Mouse (Mus musculus): ENCODE measurements around the gene Fam198b.
"Not testable (repeated sequence)": the region's sequence is repeated elsewhere in the genome, so short reads cannot be mapped to it uniquely, and the experiment has no call there.

Fam198b gene

DNA sequence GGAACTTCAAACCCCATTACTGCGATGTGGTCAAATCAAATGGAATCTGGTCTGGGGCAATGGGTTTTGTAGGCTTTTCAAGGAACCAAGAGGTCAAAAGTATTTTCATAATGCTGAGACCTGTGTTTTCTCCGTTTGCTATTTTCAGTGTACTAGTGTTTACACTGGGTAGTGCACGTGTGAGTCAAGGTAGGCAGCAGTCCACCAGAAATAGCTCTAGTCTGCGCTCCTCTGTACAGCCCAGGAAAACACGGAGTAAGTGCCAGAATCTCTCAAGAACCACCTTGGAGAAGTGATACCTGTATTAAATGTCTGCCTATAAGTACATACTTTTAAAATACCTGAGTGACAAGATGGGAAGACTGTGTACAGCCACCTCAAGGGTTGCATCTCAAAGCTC, 44.1 kb downstream of the Fam198b start:
- DNase-seq, result no peak

- DNase-seq, result no peak
These were observed 45.9 kb downstream of the Fam198b start for GRCm38 (mm10) chr3:79930141-79930744.

- DNase-seq, result no peak
These were observed 51.9 kb downstream of the Fam198b start for GRCm38 (mm10) chr3:79936213-79936612.

DNA sequence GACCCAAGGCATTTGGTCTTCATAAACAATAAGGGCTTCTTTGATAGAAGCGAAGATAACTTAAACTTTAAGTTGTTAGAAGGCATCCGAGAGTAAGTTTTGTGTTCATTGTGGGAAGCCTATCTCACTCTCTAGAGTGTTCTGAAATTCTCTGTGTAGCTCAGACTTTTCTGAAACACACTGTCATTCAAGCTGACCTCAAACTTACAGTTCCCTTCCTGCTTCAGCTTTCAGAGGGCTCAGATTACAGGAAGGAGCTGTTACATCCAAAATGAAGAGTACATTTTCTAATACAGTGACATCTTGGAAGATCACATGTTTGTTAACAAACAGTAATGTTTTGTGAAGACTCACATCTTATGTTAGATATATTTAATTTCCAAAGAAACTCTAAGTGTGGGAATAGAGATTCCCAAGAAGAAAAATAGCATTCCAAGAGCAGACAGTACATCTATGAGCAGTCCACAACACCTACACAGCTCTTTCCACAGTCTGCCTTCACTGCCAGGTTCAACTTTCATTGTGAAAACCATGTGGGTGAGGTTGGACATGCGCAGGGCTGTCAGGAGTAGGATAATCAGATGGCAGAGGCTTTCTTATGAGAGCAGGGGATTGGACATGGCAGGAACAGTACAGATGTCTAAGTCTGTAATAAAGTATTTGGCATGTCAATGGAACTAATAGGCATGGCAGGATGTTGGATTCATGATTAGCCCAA, 52.6 kb downstream of the Fam198b start:
- no peak for DNase-seq

DNA sequence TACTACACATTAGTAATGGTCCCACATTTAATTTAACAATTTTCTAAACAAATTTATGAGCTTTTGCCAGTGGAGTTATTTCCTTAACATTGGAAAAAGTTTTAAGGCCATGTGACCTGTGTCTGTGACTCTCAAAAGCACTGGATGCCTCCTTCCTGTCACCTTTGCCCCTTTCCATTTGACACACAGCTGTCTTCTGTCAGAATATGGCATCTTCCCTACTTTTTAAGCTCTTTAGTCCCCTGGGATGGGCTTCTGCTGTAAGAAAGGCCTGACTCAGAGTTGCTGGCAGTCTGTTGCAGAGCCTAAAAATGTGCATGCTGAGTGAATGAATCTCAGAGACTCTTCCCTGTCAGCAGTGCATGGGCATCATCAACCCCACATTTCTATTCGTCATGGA, 63.4 kb downstream of the Fam198b start:
- DNase-seq, result no peak

- DNase-seq, result no peak
These were observed 63.8 kb downstream of the Fam198b start for GRCm38 (mm10) chr3:79948151-79948550.

DNA sequence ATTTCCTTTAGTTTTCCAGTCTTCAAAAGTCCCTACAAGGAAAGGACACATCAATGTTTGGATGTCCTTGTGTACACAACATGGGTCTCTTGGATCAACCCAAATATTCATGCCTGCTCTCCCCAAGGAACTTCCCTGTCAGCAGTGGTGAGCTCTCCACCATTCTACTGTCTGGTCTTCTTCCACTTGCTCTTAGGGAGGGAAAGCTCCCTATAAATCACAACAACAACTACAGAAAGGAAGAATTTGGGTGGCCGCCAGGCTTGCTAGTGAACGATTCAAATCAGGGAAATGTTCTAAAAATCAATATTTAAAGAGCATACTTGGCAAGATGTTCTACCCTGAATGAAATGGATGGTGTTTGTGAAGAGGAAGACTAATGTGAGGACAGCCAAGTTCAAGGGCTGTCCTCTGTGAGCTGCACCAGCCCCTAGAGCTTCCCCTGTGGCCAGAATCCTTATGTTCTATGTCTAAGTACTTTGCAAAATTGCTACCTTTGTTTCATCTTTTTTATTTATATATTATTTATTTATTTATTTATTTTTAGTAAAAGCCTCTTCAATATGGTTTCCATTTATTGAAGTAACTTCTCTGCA, 68.9 kb downstream of the Fam198b start:
- DNase-seq, result no peak

GRCm38 (mm10) chr3:79955262-79955661, 70.9 kb downstream of the Fam198b start:
- DNase-seq, result no peak

GRCm38 (mm10) chr3:79956792-79957191, 72.5 kb downstream of the Fam198b start:
- DNase-seq, result no peak

DNA sequence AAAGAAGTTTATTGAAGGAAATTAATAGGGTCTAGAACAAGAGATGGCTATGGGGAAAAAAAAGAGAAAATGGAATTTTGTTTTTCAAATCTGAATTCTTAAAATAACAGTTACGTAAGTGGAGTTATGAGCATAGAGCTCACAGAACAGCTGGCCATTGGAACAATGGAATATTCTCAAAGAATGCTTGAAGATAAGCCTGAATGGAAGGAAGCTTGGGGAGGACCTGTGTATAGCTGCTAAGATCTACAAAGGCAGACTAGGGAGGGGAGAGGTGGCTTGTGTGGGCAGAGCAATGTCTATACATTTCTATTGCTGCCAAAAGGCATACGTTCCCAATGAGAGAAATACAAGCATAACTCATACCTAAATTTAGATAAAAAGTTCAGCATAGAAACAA, 73.4 kb downstream of the Fam198b start:
- DNase-seq, result no peak

- no peak for DNase-seq
These were observed 82.4 kb downstream of the Fam198b start for GRCm38 (mm10) chr3:79966709-79967108.

DNA sequence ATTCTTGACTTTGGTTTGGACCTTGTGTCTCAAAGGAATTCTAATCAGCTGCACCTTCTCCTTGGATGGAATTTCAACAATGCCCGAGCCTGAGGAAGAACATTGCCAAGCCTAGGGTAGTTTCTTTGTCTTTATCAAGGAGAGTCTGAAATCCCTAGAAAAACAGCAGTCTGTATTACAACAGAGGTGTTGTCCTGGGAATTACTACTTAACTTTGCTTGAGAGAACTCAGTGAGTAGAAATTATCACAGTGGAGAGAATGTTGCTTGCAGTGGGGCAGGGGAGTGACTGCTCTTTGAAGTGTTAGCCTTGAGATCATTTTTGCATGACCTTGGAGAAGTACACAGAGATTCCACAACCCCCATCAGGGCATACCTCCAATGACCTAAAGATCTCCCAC, 83.0 kb downstream of the Fam198b start:
- DNase-seq, result no peak

DNA sequence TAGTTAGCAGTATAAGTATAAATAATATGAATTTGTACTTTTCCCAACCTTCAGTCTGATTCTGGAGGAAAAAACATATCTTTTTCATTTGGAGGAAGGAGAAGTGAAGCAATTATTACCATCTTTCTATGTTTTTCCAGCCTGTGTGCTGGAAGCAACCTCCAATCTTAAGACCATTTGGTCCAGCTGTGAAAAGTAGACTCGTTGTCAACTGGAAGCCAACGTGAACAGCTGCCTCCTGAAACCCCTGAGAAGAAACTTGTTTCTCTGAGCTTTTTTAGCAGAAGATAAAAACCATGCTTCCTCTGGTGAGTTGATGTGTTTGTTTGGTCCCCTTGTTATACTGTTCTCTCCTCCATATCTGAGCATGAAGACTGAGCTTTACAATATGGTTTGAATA, 84.1 kb downstream of the Fam198b start:
- no peak for DNase-seq

- DNase-seq, result not testable (repeated sequence)
These were observed 85.2 kb downstream of the Fam198b start for GRCm38 (mm10) chr3:79969536-79969935.

GRCm38 (mm10) chr3:79970070-79970469, 85.7 kb downstream of the Fam198b start:
- DNase-seq, result no peak

DNA sequence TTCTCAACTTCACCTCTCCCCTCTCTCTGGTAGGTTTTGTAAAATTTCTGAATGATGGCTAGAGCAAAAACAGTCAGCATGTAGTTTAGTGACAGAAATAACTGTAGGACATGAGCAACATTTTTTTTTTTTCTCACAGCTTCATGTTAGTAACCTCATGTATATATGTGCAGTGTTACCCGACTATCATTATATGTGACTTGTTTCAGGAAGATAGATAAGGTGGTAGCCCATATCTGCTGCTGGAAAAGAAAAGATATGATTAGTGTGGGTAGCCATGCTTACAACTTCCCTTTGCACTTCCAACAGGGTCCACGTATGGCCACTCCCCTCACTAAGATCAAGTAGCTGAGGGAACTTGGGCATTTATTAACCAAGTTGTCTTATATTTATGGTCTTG, 86.2 kb downstream of the Fam198b start:
- no peak for DNase-seq

DNA sequence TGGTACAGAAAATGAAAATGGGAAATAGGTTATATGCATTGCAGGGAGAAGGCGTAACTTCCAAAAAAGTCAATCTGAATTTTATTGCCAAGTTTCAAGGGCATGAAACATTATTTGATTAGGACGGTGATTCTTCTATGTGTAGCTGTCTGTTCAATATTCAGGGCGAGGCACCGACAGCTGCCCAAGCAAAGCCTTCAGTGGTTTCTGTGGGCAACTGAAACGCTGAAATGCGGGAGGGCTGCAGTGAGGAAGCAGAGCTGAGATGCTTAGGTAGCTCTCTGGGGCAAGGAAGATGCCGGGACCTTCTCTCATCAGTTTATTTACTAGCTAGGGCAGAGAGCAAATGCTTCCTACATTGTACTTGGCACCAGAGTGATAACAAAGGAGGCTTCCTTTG, 87.2 kb downstream of the Fam198b start:
- DNase-seq, result no peak

GRCm38 (mm10) chr3:79976786-79977185, 92.5 kb downstream of the Fam198b start:
- no peak for DNase-seq

- DNase-seq, result no peak
These were observed 93.5 kb downstream of the Fam198b start for GRCm38 (mm10) chr3:79977656-79978450.

GRCm38 (mm10) chr3:79980714-79981113, 96.4 kb downstream of the Fam198b start:
- no peak for DNase-seq

GRCm38 (mm10) chr3:79983961-79984419, 99.7 kb downstream of the Fam198b start:
- DNase-seq, result no peak

DNA sequence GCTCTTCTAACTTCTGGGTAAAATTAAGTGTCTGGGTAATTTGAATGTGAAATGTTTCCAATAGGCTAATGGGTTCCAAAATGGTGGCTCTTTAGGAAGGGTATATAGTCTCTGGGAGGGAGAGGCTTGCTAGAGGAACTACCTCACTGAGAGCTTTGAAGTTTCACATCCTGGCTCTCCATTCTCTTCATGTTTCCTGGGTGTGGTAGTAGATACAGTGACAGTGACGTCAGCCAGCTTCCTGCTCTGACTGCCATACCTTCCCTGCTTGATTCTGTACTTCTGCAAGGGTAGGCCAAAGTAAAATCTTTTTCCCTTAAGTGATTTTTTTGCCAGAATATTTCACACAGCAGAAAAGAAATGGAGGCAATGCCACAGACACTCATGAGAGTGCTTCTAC, 100.2 kb downstream of the Fam198b start:
- no peak for DNase-seq

GRCm38 (mm10) chr3:79989250-79989649, 104.9 kb downstream of the Fam198b start:
- no peak for DNase-seq

DNA sequence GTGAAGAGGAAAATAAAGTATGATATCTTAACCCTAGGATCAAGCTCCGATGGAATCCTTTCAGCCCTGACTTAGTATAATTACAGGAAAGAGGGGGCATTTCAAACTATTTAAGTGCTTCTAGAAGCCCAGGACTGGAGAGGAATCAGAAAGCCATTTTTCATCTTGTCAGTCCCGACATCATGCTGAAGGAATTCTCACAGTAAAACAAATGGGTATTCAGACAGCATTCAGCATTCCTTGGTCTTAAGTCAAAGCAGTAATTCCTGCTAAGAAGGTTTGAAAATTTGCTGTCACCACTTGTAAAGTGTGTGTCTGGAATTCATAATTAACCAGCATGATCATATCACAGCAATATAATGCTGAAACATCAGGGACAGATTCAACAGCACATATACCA, 105.6 kb downstream of the Fam198b start:
- DNase-seq, result no peak
